Mouse (Mus musculus): Measurements from ENCODE around the gene Zswim3.

Zswim3 gene

DNA sequence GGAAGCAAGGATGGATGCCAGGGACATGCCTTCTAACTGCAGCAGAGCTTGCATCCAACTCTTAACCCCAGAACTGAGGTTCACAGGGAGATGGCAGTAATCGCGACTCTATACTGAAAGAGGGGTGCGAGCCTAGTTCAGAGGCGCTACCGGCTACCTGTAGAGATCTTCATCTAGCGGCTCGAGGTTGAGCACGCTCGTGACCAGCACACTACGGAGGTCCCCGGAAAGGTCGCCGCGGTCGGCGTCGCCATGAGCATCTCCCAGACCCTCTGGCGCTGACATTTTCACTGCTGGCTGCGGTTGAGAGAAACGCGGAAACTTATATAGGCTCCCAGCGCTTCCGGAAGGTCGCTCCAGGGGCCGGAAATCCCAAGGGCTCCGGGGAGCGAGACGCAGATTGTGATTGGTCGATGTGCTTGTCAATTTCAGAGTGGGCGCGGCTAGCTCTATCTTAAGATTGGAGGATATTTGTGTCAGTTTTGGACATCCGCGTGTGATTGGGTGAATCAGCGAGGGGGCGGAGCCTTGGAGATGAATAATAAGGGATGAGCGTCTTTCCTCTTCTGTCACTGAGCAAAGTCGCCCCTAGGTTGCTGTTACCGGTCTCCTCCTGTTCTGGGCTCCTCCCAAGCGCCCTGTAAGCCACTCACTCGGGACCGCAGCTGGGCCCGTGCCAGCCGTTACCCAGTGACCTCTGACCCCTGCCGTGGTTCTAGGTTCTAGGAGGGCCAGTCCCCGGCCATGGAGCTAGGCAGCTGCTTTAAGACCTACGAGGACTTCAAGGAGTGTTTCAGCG, at the start of gene Zswim3, which contains the start of gene Acot8:
TSS of gene Zswim3 (plus strand) at position 566 of the 799 bp plus-strand sequence.
TSS of gene Acot8 (minus strand) at position 350 of the 799 bp plus-strand sequence.
- peak; percentile 98 to 99 for DNase-seq (ENCODE audit: low spot score in 2 of 2)

DNA sequence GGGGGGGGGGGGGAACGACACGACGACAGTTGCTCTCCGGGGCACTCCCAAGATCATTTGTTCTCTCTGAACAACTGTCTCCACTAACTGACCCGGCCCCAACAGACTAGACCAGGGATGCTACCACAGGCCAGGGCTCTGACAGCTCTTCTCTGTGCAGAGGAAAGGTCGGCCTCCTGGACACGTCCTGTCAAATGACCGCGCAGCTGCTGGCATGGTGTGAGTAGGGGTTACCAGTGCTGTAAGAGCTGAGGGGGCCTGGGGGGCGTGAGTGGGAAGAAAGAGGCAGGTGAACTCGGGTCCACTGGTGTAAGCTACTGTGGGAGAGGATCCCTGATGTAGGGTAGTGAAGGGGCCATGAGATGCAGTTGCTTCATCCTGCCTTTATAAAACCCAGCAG, 47.1 kb upstream of the Zswim3 start:
- no peak for DNase-seq (ENCODE audit: low spot score in 2 of 2)

DNA sequence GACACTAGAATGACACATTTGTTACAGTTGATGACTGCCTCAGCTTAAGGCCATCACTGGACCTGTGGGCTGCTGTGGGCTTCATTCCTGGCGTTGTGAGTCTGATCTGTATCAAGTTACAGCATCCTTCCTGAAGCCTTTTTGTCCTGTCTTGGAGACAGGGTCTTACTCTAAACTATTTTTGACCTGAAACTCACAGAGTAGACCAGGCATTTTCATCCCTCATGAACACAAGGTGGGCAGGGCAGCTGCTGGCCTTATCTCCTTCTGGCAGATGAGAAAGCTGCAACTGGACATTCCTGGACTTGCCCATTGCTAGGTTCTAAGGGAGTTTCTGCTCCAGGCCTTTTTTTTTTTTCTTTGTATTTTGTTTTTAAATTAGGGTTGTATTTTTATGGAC, 46.2 kb upstream of the Zswim3 start:
- DNase-seq (ENCODE audit: low spot score in 2 of 2), result no peak

DNA sequence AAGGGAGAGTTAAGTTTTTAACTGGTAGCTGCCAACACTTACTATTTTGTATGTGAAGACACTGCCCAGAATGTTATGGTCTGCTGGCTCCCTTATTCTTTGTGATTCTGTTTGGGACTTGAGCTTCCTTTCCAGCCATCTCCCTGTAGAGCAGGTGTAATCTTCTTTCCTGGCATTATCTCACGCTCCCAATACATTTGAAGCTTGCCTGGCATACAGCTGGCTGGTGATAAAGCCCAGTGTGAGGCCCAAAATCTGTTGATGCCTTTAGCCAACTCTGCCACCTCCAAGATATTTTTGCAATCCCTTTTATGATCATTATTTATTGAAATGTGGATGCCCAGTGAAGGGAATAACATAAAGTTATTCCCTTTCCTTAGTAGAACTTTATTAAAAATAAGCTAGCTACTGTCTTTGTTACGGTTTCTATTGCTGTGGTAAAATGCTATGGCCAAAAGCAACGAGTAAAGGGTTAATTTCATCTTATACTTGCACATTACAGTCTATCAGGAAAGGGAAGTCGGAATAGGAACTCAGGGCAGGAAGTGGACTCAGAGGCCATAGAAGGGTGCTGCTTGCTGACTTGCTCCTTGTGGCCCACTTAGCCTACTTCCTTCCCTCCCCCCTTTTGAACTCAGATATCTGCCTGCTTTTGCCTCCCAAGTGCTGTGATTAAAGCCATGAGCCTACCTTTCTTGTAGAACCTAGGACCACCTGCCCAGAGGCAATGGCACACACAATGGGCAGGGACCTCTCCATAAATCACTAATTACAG, 44.7 kb upstream of the Zswim3 start:
- no peak for DNase-seq (ENCODE audit: low spot score in 2 of 2)

DNA sequence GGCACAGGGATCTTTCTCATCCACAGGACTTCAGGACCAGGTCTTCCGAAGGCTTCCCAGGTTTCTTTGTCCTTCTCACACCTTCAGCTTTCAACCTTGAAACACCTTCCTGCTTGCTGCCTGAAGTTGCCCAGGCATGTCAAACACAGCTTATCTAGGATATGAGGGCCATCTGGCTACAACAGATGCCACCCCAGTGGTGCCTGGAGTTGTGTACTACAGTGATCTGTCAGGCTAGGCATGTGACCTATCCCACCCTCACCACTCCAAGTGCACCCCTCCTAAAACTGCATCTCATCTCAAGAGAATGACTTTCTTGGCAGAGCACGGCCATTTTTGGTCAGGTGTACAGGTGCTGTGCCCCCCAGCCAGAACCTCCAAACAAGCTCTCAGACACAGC, 43.4 kb upstream of the Zswim3 start:
- DNase-seq (ENCODE audit: low spot score in 2 of 2), result no peak

DNA sequence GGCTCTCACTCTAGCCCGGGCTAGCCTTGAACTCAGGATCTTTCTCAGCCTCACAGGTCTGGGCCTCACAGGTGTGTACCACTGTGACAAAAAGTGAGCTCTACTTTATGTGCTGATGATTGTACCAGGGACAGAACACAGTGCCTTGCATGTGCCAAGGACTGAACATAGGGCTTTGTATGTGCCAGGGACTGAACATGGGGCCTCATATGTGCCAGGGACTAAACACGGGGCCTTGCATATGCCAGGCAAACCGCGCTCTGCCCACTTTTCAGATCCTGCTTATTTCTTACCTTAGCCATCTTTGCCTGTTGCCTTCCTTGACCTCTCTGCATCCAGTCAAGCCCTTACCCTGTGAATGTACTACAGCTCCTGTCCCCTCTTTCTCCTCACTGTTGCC, 42.9 kb upstream of the Zswim3 start:
- no peak for DNase-seq (ENCODE audit: low spot score in 2 of 2)

DNA sequence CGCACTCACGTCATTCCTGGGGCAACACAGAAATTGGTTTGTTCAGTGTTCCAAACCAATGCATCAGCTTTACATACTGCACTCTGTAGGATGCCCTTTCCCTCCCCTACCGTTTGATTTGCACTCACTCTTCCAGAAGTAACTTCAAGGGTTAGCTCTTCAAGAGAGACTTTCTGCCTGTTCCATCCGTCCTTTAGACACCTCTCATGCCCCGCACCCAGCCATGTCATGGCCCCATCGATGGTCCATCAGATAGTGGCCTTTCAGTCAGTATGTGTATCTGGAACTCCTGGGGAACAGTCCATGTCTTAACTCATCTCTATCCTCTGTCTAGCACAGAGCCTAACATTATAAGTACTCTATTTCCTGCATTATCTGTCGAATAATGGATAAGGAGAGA, 42.3 kb upstream of the Zswim3 start:
- no peak for DNase-seq (ENCODE audit: low spot score in 2 of 2)

DNA sequence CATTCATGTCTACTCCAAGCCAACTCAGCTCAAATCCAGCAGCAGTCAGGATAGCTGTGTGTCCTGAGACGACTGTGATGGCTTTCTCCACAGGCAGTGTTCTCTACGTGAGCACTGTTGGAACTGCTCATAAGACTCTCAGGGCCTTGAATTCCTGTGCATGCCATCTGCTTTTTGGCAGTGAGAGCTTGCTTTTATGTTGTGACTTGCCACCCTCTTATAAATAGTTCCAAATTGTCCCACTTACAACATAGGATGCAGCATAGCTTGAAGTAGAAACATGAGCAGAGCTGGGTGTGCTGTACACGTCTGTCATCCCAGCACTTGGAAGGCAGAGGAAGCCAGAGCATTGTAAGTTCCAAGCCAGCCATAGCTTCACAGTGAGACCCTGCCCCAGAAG, 39.1 kb upstream of the Zswim3 start:
- no peak for DNase-seq (ENCODE audit: low spot score in 2 of 2)

DNA sequence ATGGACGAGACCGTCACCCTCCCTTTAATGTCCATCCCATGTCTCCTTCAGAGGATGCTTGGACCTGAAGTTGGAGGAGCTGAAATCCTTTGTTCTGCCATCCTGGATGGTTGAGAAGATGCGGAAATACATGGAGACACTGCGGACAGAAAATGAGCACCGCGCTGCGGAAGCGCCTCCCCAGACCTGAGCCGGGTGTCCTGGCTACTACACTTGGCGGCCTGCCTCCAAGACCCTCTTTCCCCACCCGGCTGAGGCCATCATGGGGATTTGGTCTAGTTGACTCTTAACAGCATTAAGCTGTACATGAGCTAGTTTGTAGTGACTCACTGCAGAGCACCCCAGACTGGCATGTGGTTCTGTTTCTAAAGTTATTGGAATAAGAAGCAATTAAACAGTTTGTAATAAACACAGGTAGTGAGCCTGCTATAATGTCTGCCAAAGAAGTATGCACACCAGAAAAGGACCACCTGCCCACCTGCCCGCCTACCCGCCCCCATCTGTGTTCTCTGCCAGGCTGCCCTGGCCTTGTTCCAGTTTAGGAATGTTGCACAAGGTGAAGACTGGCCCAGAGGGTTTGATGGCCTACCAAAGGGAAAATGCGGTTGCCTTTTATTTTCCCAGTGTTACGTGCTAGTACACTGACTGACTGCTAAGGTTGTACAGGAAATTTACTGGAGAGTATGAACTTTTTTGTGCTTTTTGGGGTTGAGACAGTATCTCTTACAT, 36.9 kb upstream of the Zswim3 start:
- no peak for DNase-seq (ENCODE audit: low spot score in 2 of 2)

DNA sequence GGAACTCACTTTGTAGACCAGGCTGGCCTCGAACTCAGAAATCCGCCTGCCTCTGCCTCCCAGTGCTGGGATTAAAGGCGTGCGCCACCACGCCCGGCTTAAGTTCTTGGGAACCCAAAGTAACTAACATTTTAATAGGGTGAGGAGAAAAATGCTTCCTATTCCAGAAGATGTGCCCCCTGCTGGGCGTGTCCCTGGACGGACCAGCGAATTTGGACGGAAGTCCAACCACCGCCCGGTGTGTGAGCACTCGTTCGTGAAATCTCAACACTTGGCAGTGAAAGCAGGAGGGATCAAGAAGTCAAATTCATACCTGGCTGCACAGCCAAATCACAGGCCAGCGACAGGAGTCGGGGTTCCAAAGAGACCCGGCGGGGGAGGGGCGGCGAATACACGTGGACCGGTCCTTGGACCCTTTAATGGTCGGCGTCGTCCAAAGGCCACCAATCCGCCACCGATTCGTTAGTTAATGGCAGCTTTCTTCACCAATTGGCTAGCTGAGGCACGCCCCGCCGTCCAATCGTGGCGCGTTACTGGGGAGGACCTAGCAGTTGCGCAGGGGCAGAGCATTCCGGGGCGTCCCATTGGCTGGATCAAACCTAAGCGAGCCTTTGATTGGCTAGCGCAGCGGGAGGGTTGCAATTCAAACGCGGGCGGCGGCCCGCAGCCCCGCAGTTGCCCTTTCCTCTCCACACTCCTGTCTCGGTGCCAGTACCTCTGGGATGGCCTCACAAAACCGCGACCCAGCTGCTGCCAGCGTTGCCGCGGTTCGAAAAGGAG, 35.5 kb upstream of the Zswim3 start, which contains the start of gene Ube2c:
TSS of gene Ube2c (plus strand) at position 641 of the 780 bp plus-strand sequence.
- peak; percentile 99 for DNase-seq (ENCODE audit: low spot score in 2 of 2)

DNA sequence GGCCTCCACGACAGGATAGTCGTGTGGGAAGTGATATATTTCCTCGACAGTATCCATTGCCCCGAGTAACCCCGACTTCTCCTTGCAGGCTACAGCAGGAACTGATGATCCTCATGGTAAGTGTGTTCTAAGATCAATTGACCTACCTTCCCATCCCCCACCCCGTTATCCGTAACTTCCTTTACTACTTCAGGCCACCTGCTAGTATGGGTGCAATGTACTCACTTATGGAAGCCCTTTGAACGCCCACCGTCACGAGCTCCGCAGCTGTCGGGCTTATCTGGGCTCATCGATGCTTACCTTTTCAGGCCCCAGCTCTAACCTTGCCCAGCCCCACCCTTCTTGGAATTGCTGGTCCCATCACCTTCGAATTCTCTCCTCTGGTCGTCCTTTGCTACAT, 34.6 kb upstream of the Zswim3 start:
- no peak for DNase-seq (ENCODE audit: low spot score in 2 of 2)

DNA sequence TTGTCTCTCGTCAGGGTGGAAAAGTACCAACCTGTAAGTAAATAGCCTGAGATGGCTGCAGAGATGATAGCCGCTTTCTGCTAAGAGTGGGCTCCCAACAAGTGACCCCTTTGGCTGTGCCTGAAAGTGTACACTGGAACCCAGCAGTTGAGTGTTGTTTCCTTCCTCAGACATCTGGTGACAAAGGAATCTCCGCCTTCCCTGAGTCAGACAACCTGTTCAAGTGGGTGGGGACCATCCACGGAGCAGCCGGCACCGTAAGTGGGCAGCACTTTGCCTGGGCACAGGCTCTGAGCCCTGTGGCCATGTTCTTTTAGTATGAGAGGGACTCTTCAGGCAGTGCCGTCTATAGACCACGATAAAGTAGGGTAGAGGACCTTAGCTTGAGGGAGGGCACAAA, 33.8 kb upstream of the Zswim3 start:
- DNase-seq (ENCODE audit: low spot score in 2 of 2), result no peak

DNA sequence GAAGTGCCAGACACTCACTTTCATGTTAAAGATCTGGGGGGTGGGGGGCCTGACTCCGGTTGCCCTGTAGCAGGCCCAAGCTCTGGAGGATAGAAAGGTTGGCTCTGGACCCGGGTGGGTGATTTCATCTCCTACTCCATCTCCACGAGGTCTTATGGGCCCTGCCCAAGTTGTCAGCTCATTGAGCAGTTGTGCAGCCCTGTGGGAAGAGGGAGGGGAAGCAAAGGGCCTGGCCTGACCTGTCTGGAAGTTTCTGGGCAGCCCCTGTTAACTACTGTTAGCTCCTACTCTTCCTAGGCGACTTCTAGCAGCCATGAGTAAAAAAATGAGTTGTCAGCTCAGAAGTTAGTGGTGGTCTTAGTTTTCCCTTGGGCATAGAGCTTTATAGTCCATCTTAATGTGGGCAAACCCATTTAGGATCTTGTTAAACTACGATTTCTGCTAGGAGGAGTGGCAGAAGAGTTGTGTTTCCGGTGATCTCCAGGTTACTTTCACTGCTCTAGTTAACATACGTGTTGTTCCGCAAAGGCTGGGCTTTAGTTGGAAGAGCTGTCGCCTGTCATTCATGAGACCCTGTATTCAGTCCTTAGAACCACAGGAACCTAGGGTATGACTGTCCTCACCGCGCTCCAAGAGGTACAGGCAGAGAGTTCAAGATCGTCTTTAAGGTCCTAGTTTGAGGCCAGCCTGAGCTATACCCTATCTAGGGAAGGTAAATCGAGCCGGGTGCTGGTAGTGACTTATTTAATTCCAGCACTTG, 31.5 kb upstream of the Zswim3 start:
- DNase-seq (ENCODE audit: low spot score in 2 of 2), result no peak

DNA sequence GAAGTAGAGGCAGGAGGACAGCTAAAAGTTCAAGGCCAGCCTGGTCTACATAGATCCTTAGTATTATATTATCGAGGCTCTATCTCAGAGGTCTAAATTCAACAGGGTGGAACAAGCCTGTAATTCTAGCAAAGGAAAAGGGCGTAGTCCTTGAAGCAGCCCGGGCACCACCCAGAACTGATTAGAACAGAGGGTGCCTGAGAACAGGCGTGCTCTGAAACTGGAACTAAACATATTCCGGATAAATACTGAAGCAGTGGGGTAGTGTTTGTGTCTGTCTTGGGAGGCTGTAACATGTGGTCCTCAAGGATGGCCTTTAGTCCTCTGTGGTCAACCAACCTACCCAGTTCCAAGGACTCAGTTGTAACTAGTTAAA, 30.9 kb upstream of the Zswim3 start:
- no peak for DNase-seq (ENCODE audit: low spot score in 2 of 2)

DNA sequence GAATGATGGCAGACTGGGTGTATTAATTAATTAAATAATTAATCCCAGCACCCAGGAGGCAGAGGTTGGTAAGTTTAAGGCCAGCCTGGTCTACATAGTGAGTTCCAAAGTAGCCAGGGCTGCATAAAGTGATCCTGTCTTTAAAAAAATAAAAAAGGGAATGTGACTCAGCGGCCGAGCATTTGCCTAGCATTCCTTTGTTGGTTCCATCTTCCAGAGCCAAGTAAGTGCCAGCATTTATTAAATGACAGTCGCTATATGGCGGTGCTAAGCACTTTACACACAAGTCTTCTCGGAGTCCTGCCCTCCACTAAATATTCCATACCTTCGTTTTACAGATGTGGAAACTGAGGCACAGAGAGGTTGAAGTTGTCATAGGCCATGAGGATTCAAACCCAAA, 28.8 kb upstream of the Zswim3 start:
- DNase-seq (ENCODE audit: low spot score in 2 of 2), result no peak

DNA sequence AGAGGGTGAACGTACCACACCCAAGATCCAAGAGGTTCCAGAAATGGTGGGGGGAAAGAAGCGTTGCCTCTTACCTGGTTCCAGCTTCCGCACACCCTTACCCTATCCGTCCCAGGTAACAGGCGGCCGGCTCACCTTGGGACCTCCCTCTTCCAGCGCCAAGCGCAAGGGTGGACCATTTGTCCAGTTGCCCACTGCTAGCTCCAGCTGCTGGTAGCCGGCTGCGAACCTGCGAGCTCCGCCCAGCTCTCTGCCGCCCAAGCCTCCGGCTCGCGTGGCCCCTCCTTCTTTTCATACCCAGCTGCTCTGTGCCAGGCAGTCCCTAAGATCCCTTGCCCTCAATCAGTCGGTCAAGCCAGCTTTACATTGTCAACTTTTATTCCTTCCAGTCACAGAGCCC, 28.1 kb upstream of the Zswim3 start:
- no peak for DNase-seq (ENCODE audit: low spot score in 2 of 2)

DNA sequence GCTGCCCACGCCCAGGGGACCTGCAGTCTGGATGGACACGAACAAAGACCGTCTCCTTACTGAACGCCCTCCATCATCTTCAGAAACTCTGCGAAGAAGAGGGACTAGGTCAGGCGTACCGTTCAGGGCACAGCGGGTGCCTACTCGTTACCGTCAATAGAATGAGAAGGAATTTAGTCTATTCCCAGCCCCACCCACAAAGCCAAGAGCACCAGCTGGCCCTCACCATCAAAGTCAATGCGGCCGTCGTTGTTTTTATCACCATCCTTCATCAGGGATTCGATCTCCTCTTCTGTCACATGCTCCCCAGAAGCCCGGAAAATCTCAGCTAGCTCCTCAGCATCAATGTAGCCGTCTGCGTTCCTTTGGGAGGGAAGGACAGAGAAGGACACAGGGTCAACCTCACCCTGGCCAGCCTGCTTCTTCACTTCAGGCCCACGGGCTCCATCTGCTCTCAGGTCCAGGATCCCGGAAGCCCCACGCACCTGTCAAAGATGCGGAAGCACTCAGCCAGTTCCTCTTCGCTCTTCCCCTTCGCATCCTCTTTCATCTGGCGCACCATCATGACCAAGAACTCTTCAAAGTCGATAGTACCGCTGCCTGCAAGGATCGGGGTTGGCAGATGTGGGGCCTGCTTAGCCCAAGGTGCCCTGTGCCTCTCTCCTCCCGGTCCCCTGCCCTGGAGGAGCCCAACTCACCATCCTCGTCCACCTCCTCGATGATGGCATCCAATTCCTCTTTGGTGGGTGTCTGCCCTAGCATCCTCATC, 27.5 kb upstream of the Zswim3 start:
- DNase-seq (ENCODE audit: low spot score in 2 of 2), result no peak

DNA sequence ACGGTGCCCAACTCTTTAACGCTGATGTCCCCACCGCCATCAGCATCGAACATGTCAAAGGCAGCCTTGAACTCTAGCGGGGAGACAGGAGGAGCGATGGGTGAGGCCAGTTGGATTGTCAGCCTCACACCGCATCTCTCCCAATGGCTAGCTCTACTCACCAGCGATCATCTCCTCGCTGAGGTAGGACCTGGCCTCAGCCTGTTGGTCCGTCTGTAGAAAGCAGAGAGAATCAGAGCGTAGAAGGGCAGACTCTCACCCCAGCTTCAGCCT, 26.9 kb upstream of the Zswim3 start:
- DNase-seq (ENCODE audit: low spot score in 2 of 2), result no peak

DNA sequence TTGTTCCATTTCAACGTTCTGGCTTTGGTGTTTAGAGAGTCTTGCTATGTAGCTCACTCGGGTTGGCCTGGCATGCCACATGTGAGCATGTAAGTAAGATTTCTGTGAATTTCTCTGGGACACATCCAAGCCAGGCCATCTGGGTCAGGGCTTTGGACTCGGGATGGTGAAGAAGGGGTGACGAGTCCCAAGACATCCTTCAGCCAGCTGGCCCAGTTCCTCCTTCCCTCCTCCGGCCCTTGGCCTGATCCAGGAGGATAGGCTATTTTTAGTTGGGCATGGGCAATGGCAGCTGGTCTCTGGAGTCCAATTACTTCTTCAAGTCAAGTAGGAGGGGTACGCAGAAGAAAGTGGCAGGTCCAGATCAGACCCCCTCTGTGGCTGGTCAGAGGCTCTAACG, 26.1 kb upstream of the Zswim3 start:
- DNase-seq (ENCODE audit: low spot score in 2 of 2), result no peak

DNA sequence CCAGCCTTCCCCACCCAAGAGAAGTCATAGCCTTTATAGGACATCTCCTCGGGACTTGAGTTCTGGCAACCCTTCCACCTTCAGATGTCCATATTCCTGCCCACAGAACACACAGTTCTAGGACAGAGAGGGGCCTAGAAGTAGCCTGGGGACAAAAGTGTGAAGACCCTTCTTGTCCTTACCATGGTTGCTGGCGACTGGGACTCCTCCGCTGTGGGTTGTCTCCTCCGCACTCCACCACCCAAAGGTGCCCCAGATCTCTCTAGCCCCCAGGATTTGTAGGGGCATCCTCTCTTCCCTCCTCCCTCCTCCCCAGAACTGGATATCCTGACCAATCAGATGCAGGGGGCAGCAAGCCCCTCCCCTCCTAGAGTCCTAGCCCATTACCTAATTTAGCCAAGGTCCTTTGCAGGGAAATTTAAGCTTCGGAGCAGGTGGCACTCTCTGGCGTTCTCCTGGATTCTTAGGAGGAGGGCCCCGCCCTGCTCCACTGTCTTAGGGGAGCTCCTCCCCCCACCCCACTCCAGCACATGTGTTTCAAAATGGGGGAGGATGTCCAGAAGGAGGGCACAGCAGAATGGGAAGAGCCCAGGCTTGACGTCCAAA, 25.3 kb upstream of the Zswim3 start, which contains the start of gene Tnnc2:
TSS of gene Tnnc2 (minus strand) at position 487 of the 606 bp plus-strand sequence.
- no peak for DNase-seq (ENCODE audit: low spot score in 2 of 2)
